Mouse (Mus musculus) left cerebral cortex, postnatal 4 days (tissue): ENCODE results near the gene Arid5b. TPM values are rescaled to one million over a fixed set of nuclear protein-coding genes. Genes with fewer than 3 reads are reported as not detected.

Experiments
- DNase-seq: peaks from one replicate; pipeline ENCODE4 v3.0.0-alpha.2; 2022
- intact Hi-C: fragments of 180-260 bp; cut with DNase I; formaldehyde crosslinking; loops from one replicate; pipeline ENCODE4 v1.15.1; 2025
- total RNA-seq, 2 experiments: library from RNA; stranded (reverse); gene quantifications; 2 replicates each; pipeline ENCODE4 v1.2.3; 2021

Arid5b gene
- 10 to 100 TPM; 28.7 to 31.5 TPM for total RNA-seq

DNA sequence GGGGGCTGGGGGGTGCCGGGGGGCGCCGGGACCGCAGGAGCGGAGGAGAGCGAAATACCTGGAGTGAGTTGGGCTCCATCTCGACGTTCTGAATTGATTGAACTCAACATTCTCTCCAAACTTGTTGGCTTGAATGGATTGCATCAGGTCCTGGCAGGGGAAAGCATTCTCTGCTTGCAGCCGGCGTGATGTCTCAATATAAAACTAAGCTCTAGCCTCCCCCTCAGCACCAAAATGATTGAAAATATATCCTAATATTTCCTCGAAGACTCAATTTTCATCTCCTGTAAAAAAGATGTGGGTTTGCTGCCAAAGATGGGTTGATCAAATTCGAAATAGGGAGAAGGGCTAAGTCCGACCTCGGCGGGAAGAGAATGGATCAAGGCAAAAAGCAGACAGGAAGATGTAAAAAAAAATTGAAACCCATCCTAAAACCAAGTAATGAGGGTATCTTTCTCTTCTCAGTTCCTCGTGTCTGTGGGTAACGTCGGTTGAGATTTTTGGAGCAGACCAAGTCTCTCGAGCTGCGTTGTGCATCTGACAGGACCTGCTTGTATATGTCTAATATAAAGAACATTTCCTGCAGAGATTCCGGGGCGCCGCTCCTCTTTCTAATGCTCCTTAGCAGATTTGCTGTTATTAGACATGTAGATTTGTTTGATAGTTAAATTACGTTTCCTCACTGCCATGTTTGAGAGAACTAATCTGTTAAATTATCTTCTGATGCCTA lies at the start of gene Arid5b:
Arid5b (minus strand) TSS at position 109 of the 730 bp plus-strand sequence.
- intact Hi-C loops, result loop anchor here (10.0 kb wide), 1 partner anchor 124 kb away; no protein-coding TSS in a partner anchor
- peak; percentile 56 for DNase-seq

DNA sequence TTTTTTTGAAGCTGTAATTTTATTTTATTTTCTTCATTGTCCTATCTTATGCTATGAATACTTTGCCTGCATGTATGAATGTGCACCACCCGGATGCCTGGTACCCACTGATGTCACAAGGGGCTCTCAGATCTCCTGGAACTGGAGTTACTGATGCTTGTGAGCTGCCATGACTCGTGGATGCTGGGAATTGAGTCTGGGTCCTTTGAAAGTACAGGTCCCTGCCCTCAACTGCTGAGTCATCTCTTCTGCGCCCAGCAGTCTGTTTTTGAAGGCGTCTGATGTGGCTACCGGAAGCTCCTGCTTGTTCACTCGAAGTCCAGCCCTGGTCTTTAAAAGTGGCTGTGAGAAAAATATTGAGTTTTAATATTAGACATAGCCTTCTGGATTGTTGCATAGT lies 46.8 kb upstream of the Arid5b start:
- intact Hi-C loops, result no loop called here
- DNase-seq, result no peak

DNA sequence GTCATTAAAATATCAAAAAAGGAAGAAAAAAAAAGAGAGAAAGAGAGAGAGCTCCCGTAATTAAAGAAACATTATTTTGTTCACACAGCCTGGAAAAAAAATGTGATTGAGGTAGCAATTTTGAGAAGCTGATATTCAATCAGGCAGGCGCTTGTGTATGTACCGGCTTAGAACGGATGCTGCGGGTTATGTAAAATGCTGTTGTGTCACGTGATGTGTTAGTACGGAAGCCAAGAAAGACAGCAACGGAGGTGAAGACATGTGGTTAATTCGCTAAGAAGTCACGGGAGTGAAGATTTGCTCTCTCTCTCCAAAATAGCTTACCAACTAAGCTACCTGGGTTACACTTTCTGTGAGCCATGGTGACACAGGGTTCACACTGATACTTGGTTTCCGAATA lies 45.5 kb upstream of the Arid5b start:
- intact Hi-C loops, result no loop called here
- DNase-seq, result no peak

DNA sequence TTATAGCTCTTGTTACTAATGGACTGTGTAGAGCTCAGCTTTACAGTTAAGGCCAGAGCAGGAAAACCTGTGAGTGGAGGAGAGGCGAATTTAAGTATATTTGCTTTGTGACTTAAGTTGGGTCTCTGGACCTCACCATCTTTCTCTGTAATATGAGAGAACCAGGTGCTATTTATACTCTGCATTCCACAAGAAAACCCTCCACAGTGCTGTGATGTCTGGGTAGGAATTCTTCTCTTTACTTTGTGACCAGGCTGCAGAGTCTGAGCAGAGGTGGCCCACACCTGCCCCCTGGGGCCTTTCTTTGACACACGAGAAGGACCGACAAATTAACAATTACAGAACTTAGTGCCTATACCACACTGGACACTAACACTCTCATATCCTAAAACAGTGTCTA lies 44.6 kb upstream of the Arid5b start:
- no peak for DNase-seq
- intact Hi-C loops, result no loop called here

DNA sequence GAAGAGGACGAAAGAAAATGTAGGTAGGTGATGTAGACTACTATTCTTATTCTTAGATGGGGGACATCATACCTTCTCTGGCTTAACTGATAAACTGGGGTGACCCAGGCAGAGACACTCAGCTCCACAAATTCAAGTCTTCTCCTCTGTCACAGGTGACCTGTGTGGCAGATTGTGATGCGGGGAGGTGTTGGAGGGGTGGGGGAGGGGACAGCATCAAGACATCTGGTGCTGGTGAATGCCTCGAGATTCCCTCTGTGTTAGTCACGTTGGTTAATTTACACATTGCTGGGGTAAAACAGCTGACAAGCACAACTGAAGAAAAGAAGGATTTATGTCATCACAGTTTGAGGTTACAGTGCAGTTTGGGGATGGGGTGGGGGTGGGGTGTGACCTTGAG lies 42.4 kb upstream of the Arid5b start:
- intact Hi-C loops, result no loop called here
- DNase-seq, result no peak

DNA sequence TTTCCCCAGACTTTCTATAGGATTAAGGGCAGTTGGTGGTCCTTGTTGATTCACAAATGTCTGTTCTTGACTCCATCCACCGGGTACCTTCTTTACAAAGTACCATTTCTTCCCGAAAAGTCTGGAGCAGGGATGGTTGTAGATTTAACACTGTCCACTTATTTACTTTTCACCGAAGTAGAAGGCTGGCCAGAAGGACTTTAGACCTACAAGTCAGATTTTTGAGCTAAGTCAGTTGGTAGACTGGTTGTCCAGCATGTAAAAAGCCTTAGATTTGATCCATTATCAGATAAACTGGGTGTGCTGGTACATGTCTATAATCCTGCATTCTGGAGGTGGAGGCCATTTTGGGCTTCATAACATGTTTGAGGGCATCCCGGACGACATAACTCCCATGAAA lies 42.0 kb upstream of the Arid5b start:
- intact Hi-C loops, result no loop called here
- DNase-seq, result no peak

DNA sequence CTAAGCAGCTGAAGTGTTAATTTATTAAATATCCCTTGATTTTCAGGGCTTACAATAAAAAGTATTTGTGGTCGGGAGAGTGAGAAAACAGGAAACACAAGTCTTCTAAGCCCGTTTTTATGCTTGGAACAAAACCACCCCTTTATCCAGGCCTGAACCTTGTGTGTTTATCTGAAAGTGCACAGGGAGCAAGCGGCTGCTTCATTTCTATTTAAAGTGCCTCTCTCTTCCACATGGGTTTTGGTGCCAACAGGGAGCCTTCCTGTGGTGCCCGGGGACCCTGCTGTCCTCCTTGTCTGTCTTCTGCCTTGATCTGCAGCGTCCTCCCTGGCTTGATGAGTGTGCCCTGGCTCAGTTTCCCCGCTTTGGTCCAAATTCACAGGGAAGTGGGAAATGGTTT lies 40.9 kb upstream of the Arid5b start:
- intact Hi-C loops, result no loop called here
- no peak for DNase-seq

DNA sequence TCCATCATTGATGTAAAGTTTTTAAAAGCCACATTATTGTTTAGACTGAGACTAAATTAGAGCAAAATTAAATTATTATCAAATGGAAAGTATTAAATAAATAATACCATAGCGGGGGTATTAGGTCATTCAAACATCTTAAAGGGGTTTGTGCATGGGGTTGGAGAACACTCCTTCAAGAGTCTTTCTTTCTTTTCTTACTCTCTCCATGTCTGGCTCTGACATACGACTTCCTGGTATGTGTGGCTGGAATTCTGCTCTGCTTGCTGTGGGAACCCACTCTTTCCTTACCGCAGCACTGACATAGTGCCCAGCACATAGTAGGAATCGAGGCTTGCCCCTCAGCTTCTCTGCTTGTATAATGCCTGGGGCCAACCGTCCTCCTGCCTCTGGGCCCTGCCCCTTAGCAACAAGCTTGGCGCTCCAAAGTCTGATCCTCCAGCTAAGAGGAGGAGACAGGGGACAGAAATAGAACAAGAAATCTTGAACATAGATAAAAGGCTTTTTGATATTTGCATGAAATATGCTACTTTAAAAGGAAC lies 40.0 kb upstream of the Arid5b start:
- DNase-seq, result no peak
- intact Hi-C loops, result no loop called here

DNA sequence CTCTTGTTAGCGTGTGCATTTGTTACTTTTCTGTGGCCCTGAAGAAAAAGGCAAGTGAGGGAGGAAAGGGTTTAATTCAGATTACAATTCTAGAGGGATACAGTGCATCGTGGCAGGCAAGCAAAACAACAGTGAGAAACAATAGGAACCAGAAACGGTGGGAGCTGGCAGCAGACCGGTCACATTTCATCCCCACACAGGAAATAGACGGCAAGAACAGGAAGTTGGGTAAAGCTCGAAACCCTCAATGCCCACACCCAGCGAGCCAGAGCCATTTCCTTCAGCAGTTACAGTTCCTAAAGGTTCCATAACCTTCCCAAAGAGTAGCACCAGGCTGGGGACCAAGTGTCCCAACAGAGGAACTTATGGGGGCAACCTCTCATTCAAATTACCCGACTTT lies 34.2 kb upstream of the Arid5b start:
- intact Hi-C loops, result no loop called here
- no peak for DNase-seq

DNA sequence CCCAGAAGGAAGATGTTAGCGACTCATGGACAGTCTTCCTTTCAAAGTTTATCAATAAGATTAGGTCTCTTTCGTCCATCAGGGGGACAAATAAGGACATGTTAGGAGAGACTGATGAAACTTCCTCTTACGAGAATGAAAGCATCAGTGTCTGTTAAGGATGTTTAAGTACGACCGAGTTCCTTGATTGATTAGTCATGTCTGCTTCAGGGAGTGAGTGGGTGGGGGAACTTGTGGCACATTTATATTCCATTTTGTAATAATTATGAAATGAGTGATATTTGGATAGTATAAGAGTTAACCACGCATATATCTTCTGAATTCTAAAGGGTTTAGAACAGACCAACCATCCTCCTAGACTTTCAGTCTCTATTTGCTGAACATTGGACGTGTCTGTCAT lies 22.5 kb upstream of the Arid5b start:
- DNase-seq, result no peak
- intact Hi-C loops, result no loop called here

DNA sequence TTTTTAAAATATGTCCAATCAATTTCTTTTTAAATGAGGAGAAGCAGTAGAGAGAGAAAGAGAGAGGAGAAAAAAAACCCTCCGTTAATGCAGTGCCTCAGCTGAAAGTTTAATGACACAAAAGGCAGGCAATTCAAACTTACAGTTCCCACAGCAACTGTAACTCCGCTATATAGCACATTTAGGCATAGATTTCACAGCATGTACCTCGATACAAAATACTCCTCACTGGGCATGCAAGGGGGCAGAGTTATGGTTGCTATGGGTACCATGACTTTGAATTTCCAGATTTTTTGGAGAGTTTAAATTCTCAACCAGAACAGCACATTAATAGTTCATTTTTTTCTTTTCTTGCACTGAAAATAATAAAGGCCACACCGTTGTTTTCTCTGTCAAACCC lies 10.9 kb upstream of the Arid5b start:
- DNase-seq, result no peak
- intact Hi-C loops, result no loop called here

DNA sequence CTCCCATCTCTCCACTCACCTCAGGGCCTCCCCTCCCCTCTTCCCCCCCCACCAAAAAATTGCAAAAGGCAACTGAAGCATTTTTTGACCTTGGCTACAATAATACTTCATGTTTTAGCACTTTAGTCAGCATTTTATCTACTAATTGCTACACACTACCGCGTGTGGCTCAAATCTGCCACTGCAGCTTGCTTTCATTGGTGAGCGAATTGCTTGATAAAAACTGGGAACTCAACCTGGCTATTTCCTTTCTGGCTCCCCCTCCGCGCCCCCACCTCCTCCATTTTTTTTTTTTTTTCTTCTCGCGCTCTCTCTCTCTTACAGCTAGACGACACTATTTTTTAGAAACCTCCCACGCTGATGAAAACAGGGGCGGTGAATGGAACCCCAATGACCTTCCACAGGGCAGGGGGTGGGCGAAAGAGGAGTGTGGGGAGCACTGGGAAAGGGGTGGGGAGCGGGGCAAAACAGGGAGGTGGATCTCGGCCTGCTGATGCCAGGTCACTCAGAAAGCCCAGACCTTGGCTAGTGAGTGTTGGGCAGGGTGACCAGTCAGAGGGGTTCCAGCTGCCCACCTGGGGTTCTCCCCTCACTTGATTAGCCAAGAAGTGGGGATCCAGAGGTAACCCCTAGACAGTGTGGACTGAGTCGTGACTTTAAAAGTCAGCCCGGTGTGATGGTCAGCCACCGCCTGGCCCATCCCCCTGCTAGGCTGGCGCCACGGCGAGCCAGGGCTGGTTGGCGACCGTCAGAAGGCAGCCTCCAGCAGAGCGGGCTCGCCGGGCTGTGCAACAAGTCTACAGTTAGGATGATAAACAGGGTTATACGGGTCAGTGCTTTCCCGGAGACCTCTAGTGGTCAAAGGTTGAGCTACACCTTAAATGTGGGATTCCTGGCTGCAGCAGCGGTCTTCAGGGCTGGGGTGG lies 4.2 kb upstream of the Arid5b start:
- DNase-seq, result peak; percentile 70
- intact Hi-C loops, result loop anchor here (5.0 kb wide), 1 partner anchor 285 kb away; no protein-coding TSS in a partner anchor

DNA sequence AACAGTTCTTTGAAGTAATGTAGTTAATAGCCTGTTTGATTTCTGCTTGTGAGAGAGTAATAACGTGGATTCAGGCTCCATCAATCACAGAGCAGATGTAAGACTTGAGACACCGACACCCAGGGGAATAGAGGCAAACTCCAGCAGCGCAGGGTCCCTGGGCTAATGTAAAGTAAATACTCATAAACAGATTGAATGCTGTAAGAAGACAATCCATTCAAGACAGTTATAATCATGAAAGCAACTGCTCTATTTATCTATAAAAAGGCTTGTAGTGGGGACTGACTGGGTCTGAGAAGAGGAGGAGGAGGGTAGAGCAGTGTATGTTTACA lies 3.2 kb upstream of the Arid5b start:
- no peak for DNase-seq
- intact Hi-C loops, result loop anchor here (5.0 kb wide), 1 partner anchor 284 kb away; no protein-coding TSS in a partner anchor

DNA sequence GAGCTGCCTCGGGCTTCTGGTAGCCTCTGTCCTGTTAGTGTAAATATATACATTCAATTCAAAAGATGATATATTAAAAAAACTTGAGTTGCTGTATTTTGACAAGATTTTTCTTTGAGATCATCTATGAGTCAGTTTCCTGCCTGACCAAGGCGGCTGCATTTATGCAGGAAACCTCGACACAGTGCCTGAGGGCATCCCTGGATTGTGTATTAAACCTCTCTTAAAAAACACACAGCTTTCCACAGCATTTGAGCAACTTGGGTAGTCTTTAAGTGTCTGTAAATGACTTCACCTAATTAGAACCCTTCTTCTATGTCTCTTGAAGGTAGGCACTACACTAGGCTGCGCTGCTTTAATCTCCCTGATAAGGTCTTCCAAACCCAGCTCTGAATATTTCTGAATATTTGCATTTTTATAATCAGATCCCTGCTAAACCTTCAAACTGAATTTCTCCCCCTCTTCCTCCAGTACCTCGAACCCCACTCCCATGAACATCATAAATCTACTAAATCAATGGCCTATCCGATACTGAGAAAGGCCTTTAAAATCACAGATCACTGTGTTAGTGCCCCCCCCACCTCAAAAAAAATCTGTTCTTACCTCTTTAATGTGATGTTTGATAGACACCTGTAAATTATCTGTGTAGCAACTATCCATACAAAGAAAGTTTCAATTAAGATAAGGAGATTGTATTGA lies 2.7 kb upstream of the Arid5b start:
- no peak for DNase-seq
- intact Hi-C loops, result loop anchor here (5.0 kb wide), 1 partner anchor 284 kb away; no protein-coding TSS in a partner anchor

DNA sequence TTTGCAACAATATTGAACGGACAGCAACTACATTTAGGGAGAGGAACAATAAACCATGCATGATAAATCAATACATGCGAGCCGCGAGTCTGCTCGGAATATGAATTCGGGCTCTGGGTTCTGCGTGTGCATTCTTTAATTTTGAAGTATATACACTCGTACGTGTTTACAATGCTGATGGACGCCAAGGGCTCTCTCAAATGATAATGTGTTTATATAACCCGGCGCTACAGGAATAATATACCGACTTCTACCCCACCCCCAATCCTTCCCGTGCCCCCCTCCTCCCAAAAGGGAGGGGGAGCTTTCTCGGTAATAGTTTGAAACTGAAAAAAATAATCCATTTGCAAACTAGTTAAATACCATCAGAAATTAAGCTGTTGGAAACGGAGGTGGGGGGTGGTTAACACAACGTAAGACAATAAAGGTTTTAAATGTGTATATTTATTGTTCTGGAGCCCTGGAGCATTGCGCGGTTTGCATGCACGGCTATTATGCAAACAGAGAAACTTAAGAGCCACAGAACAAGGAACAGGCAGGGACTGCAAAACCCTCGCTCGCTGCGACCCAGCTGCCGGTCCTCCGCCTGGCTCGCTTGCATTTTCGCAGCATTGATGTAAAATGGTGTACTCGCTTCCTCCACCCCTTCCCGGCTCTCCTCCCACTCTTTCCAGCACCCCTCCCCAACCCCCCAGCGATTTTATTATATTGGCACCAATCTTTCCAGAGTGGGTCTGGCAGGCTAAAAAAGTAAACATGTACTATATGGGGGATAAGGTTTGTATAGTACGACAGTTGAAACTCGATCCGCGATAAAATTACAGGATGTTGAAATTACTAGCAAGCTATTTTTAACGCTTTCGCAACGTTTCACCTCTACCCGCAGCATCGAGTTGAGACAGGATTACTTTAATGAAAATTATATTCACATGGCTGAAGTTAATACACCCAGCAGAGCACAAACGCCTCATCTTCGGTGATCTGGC lies 1.3 kb upstream of the Arid5b start:
- peak; percentile 72 for DNase-seq
- intact Hi-C loops, result loop anchor here (5.0 to 10.0 kb wide), 2 partner anchors 125 to 283 kb away; no protein-coding TSS in a partner anchor

DNA sequence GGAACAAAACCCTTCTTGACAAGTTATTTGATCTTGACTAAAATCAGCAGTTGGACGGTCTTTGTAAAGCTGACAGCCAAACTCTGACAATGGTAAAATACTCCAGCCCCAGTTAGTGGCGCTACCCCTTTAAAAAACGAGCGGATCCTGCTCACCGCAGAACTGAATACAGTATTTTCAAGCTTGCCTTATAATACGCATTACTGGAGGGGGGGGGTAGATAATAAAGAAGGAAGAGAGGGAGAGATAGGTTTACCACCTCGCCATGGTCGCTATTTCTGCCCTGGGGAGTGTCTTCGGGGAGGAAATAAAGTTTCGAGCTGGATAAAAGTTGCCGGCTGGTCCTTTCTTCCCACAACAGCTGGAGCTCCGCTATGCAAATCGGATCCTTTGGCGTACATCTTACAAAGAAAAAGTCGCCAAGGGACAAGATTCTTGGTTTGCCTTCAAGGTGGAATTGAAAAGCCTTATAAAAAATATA lies 829 bp downstream of the Arid5b start:
- intact Hi-C loops, result loop anchor here (10.0 kb wide), 1 partner anchor 123 kb away; no protein-coding TSS in a partner anchor
- DNase-seq, result no peak

DNA sequence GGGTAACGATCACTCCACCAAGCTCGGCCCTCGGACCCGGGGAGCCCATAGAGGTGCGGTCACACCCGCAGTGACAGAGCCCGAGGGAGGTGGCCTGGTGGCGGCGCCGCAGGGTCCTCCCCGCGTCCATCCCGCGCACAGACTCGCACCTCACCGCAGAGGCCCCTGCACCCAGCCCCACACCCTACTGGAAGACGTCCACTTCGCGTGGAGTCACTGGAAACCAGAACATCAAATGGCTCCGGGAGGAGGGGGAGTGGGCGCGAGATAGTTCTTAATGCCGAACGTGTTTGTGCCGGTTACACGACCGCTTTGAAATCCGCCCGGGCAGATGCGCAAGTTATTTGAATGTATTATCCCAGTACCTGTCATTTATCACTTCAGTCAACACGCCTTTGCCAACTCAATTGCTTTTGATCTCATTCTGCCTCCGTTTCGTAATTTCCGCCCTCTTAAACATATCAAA lies 1.5 kb downstream of the Arid5b start:
- intact Hi-C loops, result loop anchor here (10.0 kb wide), 1 partner anchor 122 kb away; no protein-coding TSS in a partner anchor

DNA sequence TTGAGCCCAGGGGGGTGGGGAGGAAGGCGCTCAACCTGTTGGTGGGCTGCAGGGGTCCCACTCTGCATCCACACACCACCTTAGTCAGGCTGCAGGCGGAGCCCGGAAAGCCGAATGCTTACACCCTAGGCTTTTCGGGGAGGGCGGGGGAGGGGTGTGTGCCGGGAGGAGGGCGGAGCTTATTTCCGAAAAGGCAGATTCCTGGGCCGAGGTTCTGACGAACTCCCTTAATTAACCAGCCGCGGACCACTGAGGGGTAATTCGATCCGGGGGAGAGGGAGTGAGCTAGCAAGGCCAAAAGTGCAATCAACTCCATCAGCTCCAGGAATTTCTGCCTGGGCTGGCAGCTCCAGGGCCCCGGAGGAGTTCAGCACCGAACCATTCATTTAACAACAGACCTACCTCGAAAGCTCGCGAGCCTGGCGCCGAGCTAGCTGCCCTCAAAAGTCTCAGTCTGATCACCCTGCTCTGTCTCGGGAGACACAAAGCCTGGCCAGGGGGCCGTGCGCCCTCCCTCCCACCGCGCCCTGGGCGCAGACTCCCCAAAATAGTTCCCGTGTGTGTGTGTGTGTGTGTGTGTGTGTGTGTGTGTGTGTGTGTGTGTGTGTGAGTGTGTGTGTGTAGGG lies 2.1 kb downstream of the Arid5b start:
- intact Hi-C loops, result loop anchor here (10.0 kb wide), 1 partner anchor 122 kb away; no protein-coding TSS in a partner anchor

More for the DNA sequence above, 1.5 kb downstream of the Arid5b start:
- DNase-seq, result peak; percentile 46

More for the DNA sequence above, 2.1 kb downstream of the Arid5b start:
- DNase-seq, result peak; percentile 70
